Mouse (Mus musculus) spleen, postnatal 4 days (tissue): Measurements from ENCODE around the gene Fam172a.
A peak's percentile ranks its signal among the peaks of the same experiment; 100 is the strongest.
"Not testable (repeated sequence)": the region's sequence is repeated elsewhere in the genome, so short reads cannot be mapped to it uniquely, and the experiment has no call there.

ENCODE experiments used
- DNase-seq, 2 experiments: peaks; one replicate each; pipeline ENCODE4 v3.0.0; 2022; ENCODE audit warnings: low spot score in 2 of 2

The Fam172a gene

GRCm38 (mm10) chr13:77701733-77702132, at the start of gene Fam172a:
TSS of gene Fam172a (plus strand) at chr13:77702033.
- DNase-seq: not testable (repeated sequence)

GRCm38 (mm10) chr13:77688651-77689050, 13.2 kb upstream of the Fam172a start:
- no peak for DNase-seq

DNA sequence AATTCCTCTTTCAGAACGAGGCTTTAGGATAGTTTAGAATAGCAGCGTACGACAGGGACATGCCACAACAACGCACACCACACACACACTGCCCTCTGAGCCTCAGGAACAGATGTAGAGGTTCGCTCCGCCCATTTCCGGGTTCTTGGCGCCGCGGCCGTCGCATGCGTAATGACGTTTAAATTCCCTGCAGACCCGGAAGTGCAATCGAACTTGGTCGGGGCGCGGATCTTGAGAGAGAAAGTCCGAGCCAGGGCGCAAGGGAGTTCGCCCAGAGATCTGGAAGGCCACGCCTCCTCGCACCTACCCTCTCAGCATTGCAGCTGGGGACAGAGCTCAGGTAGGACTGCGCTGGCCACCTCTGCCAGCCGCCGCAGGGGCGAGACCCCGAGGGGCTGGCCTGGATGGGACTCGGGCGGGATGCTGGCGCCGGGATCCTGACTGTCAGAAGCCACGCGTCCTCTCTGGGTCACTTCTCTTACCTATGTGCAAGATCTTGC, 6.7 kb downstream of the Fam172a start:
- peak; percentile 88 to 94 for DNase-seq

- DNase-seq: no peak
Measured at GRCm38 (mm10) chr13:77717499-77717898, 15.7 kb downstream of the Fam172a start.

DNA sequence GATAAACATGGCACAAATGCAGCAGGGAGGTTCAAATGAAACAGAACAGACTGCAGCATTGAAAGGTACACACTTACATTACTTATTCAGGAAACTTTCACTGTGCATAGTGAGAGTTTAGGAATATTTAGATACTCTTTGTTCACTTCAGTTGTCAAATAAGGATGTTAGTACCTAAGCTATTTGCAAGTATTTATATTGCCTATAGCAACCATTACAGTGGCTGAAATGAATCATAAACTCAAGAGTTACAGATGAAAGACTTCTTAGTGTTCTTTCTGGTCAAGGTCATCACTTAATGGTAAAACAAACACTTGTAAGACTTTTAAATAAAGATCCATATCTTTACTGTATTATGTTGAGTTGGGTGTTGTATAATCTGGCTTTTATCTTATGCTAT, 41.0 kb downstream of the Fam172a start:
- DNase-seq: no peak

- DNase-seq: no peak
Measured at GRCm38 (mm10) chr13:77777606-77778005, 75.8 kb downstream of the Fam172a start.

GRCm38 (mm10) chr13:77807341-77807740, 105.5 kb downstream of the Fam172a start:
- not testable (repeated sequence) for DNase-seq

DNA sequence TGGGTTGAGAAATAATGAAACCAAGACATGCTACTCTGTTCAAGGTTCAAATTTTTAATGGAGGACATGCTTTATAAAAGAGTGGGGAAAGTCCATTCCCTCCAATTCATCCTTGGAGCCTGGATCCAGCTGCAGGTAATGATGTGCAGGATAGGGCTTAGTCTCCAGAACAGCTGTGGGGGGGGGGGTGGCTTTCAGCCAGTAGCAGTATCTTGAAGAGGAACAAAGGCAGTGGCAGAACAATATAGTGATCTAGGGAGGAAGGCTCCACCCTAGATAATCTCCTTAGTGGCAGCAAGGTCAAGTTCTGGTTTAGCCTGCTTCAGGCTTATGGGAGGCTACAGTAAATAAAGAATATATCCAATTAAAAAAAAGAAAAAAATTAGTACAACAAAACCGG, 108.6 kb downstream of the Fam172a start:
- DNase-seq: no peak

- no peak for DNase-seq
Measured at GRCm38 (mm10) chr13:77826138-77826537, 124.3 kb downstream of the Fam172a start.

- DNase-seq: no peak
Measured at GRCm38 (mm10) chr13:77843017-77843654, 141.3 kb downstream of the Fam172a start.

- DNase-seq: no peak
Measured at GRCm38 (mm10) chr13:77848868-77849267, 147.0 kb downstream of the Fam172a start.

- DNase-seq: no peak
Measured at GRCm38 (mm10) chr13:77864804-77865203, 163.0 kb downstream of the Fam172a start.

DNA sequence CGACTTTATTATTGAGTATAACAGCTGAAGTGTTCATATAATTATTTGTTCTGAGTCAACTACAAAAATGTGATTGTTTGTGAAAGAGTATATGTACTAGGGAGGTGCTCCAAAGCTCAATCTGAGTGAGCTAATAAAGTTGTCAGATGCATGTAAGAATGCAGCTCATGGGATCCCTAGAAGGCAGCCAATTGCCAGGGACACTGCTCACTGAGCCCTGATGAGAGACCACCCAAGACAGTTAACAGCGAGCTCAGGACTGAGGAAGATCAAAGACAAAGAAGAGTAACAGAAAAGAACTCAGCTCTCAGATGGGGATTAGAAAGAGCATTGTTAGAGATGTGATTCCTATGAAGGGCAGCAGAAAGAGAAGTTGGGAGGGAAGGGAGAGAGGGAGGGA, 166.5 kb downstream of the Fam172a start:
- DNase-seq: no peak

DNA sequence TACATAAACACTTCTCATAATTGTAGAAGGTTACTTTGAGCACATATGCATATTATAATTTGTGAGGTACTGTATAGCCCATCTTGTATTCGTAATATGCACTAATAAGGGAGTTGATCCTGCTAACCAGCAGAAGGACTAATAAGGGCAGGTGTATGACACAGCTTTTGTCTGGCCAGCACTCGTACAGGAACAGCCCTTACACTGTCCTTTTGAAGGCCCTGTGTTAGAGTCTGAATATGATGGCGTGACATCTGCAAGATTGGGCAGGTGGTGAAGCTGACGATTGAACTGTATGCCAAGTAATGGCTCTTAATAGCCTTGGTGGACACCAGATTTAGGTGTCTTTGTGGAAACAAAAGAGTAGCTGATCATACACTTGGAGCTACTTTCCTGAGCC, 176.3 kb downstream of the Fam172a start:
- no peak for DNase-seq

GRCm38 (mm10) chr13:77878545-77878944, 176.7 kb downstream of the Fam172a start:
- DNase-seq: no peak

- DNase-seq: no peak
Measured at GRCm38 (mm10) chr13:77897619-77898018, 195.8 kb downstream of the Fam172a start.

GRCm38 (mm10) chr13:77898066-77898796, 196.4 kb downstream of the Fam172a start:
- no peak for DNase-seq

GRCm38 (mm10) chr13:77899725-77900124, 197.9 kb downstream of the Fam172a start:
- DNase-seq: no peak

- no peak for DNase-seq
Measured at GRCm38 (mm10) chr13:77900843-77901242, 199.0 kb downstream of the Fam172a start.

- no peak for DNase-seq
Measured at GRCm38 (mm10) chr13:77909184-77909583, 207.4 kb downstream of the Fam172a start.

DNA sequence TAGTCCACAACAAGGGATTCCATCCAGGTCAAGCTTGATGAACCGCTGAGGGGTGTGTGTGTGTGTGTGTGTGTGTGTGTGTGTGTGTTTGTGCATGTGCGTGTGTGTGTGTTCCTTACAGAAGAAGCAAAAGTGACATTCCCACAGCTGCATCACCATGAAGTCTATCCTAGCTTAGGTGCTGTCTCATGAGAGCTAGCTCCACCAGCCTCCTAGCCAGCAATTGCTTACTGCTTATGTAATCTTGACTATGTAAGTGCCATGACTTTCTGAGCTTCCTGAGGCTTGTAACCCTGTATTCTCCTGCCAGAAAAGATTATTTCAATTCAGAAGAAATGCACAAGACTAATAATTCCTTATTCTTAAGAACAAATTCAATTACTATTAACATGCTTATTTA, 221.0 kb downstream of the Fam172a start:
- no peak for DNase-seq

GRCm38 (mm10) chr13:77957611-77958010, 255.8 kb downstream of the Fam172a start:
- DNase-seq: no peak
